Mouse (Mus musculus): ENCODE measurements around the gene Gm20388. TPM values are rescaled to one million over a fixed set of nuclear protein-coding genes. Genes with fewer than 3 reads are reported as not detected.
"Not testable (repeated sequence)": the region's sequence is repeated elsewhere in the genome, so short reads cannot be mapped to it uniquely, and the experiment has no call there.

Gene Gm20388
- polyA plus RNA-seq, 1 experiment from 2014 or later = 4.4 TPM

- no peak overlapping the region for H3K4me3 ChIP-seq (replicated peaks)
- H3K4me1 ChIP-seq (replicated peaks) = peaks cover 28% of the 10 kb centered on the region
- no peak overlapping the region for H3K9ac ChIP-seq (replicated peaks)
- no peak for ATAC-seq
- 87% methylated on average over 9 of the region's 9 CpGs for WGBS
- H3K27ac ChIP-seq = no peak overlapping the region
- no peaks in the 10 kb centered on the region for H3K27me3 ChIP-seq
- H3K4me2 ChIP-seq (replicated peaks) = no peak overlapping the region
- H3K9me3 ChIP-seq = no peaks in the 10 kb centered on the region
- H3K36me3 ChIP-seq = peaks cover 50% of the 10 kb centered on the region
Measured at GRCm38 (mm10) chr8:121593983-121594382, 1683.3 kb downstream of the Gm20388 start.

GRCm38 (mm10) chr8:121597492-121597891 lies 1686.9 kb downstream of the Gm20388 start:
- not testable (repeated sequence) for H3K27me3 ChIP-seq; H3K27ac ChIP-seq; H3K9ac ChIP-seq (replicated peaks); H3K4me2 ChIP-seq (replicated peaks); ATAC-seq; H3K9me3 ChIP-seq; H3K4me3 ChIP-seq (replicated peaks); H3K4me1 ChIP-seq (replicated peaks)
- WGBS = 80% methylated on average over 2 of the region's 2 CpGs
- peaks cover 83% of the 10 kb centered on the region for H3K36me3 ChIP-seq

- Histone ChIP-seq H3K9me3 (no peaks in the 10 kb centered on the region), H3K27ac (no peak overlapping the region), H3K4me3 (replicated peaks) (no peak overlapping the region), H3K4me2 (replicated peaks) (no peak overlapping the region), H3K36me3 (peaks cover 90% of the 10 kb centered on the region), H3K4me1 (replicated peaks) (0 out of 2 replicates have a peak, but pooled peaks cover 3% of the 10 kb centered on the region), H3K27me3 (no peaks in the 10 kb centered on the region), H3K9ac (replicated peaks) (no peak overlapping the region)
- no peak for ATAC-seq
- WGBS = 93% methylated on average over 7 of the region's 7 CpGs
Measured at GRCm38 (mm10) chr8:121598190-121598589, 1687.5 kb downstream of the Gm20388 start.

GRCm38 (mm10) chr8:121598892-121599291 lies 1688.3 kb downstream of the Gm20388 start:
- Histone ChIP-seq H3K4me2 (replicated peaks) (no peak overlapping the region), H3K4me1 (replicated peaks) (no peaks in the 10 kb centered on the region), H3K27ac (no peak overlapping the region), H3K9me3 (no peaks in the 10 kb centered on the region), H3K36me3 (peaks cover 87% of the 10 kb centered on the region), H3K9ac (replicated peaks) (no peak overlapping the region), H3K4me3 (replicated peaks) (no peak overlapping the region), H3K27me3 (no peaks in the 10 kb centered on the region)
- WGBS = 43% methylated on average over 7 of the region's 7 CpGs
- ATAC-seq = peak; percentile 82

- no peak for ATAC-seq
- Histone ChIP-seq H3K9ac (replicated peaks) (no peak overlapping the region), H3K36me3 (peaks cover 87% of the 10 kb centered on the region), H3K9me3 (no peaks in the 10 kb centered on the region), H3K4me2 (replicated peaks) (no peak overlapping the region), H3K4me1 (replicated peaks) (no peaks in the 10 kb centered on the region), H3K27me3 (no peaks in the 10 kb centered on the region), H3K27ac (no peak overlapping the region), H3K4me3 (replicated peaks) (no peak overlapping the region)
- WGBS = 94% methylated on average over 14 of the region's 14 CpGs
Measured at GRCm38 (mm10) chr8:121599842-121600241, 1689.2 kb downstream of the Gm20388 start.

GRCm38 (mm10) chr8:121602411-121602810 lies 1691.8 kb downstream of the Gm20388 start:
- no peak overlapping the region for H3K4me2 ChIP-seq (replicated peaks)
- H3K36me3 ChIP-seq = peaks cover 91% of the 10 kb centered on the region
- H3K27me3 ChIP-seq = no peaks in the 10 kb centered on the region
- H3K9ac ChIP-seq (replicated peaks) = no peak overlapping the region
- ATAC-seq = no peak
- H3K27ac ChIP-seq = no peak overlapping the region; the same call in 1 of the 2 replicates
- no peak overlapping the region for H3K4me3 ChIP-seq (replicated peaks)
- 94% methylated on average over 12 of the region's 12 CpGs for WGBS
- H3K4me1 ChIP-seq (replicated peaks) = no peaks in the 10 kb centered on the region
- H3K9me3 ChIP-seq = no peaks in the 10 kb centered on the region

- peak; percentile 34; the same call in 1 of the 2 replicates for ATAC-seq
- Histone ChIP-seq H3K4me3 (replicated peaks) (no peak overlapping the region), H3K9me3 (no peaks in the 10 kb centered on the region), H3K36me3 (peaks cover 91% of the 10 kb centered on the region), H3K27ac (no peak overlapping the region; the same call in 1 of the 2 replicates), H3K9ac (replicated peaks) (no peak overlapping the region), H3K4me2 (replicated peaks) (no peak overlapping the region), H3K4me1 (replicated peaks) (no peaks in the 10 kb centered on the region), H3K27me3 (no peaks in the 10 kb centered on the region)
- WGBS = 27% methylated on average over 3 of the region's 3 CpGs
Measured at GRCm38 (mm10) chr8:121602860-121603259, 1692.2 kb downstream of the Gm20388 start.

- H3K4me3 ChIP-seq (replicated peaks) = no peak overlapping the region
- no peaks in the 10 kb centered on the region for H3K4me1 ChIP-seq (replicated peaks)
- WGBS = 96% methylated on average over 12 of the region's 12 CpGs
- H3K9ac ChIP-seq (replicated peaks) = no peak overlapping the region
- H3K4me2 ChIP-seq (replicated peaks) = no peak overlapping the region
- no peaks in the 10 kb centered on the region for H3K9me3 ChIP-seq
- H3K27me3 ChIP-seq = no peaks in the 10 kb centered on the region
- ATAC-seq = no peak
- H3K36me3 ChIP-seq = peaks cover 95% of the 10 kb centered on the region
- H3K27ac ChIP-seq = no peak overlapping the region
Measured at GRCm38 (mm10) chr8:121603801-121604200, 1693.2 kb downstream of the Gm20388 start.

GRCm38 (mm10) chr8:121607661-121608060 lies 1697.0 kb downstream of the Gm20388 start:
- H3K27me3 ChIP-seq = no peaks in the 10 kb centered on the region
- H3K27ac ChIP-seq = no peak overlapping the region
- H3K36me3 ChIP-seq = peaks cover 83% of the 10 kb centered on the region
- ATAC-seq = no peak
- H3K4me3 ChIP-seq (replicated peaks) = no peak overlapping the region
- no peak overlapping the region for H3K4me2 ChIP-seq (replicated peaks)
- 97% methylated on average over 5 of the region's 5 CpGs for WGBS
- no peaks in the 10 kb centered on the region for H3K9me3 ChIP-seq
- H3K9ac ChIP-seq (replicated peaks) = no peak overlapping the region
- H3K4me1 ChIP-seq (replicated peaks) = no peaks in the 10 kb centered on the region

- Histone ChIP-seq H3K4me1 (replicated peaks) (peaks cover 3% of the 10 kb centered on the region; the same call in 1 of the 2 replicates), H3K27ac (no peak overlapping the region), H3K27me3 (no peaks in the 10 kb centered on the region), H3K4me2 (replicated peaks) (no peak overlapping the region), H3K9ac (replicated peaks) (no peak overlapping the region), H3K36me3 (peaks cover 69% of the 10 kb centered on the region), H3K4me3 (replicated peaks) (no peak overlapping the region), H3K9me3 (no peaks in the 10 kb centered on the region)
- whole genome bisulfite sequencing = 93% methylated on average over 15 of the region's 15 CpGs
- ATAC-seq = no peak
Measured at GRCm38 (mm10) chr8:121609251-121609650, 1698.6 kb downstream of the Gm20388 start.

GRCm38 (mm10) chr8:121609916-121610315 lies 1699.3 kb downstream of the Gm20388 start:
- peaks cover 3% of the 10 kb centered on the region; the same call in 1 of the 2 replicates for H3K4me1 ChIP-seq (replicated peaks)
- H3K36me3 ChIP-seq = peaks cover 63% of the 10 kb centered on the region
- H3K9me3 ChIP-seq = no peaks in the 10 kb centered on the region
- H3K4me2 ChIP-seq (replicated peaks) = no peak overlapping the region
- ATAC-seq = no peak
- no peaks in the 10 kb centered on the region for H3K27me3 ChIP-seq
- no peak overlapping the region for H3K27ac ChIP-seq
- no peak overlapping the region for H3K4me3 ChIP-seq (replicated peaks)
- no peak overlapping the region for H3K9ac ChIP-seq (replicated peaks)
- whole genome bisulfite sequencing = 94% methylated on average over 11 of the region's 11 CpGs

GRCm38 (mm10) chr8:121613419-121613818 lies 1702.8 kb downstream of the Gm20388 start:
- Histone ChIP-seq H3K27ac (no peak overlapping the region; the same call in 1 of the 2 replicates), H3K27me3 (no peaks in the 10 kb centered on the region), H3K9ac (replicated peaks) (no peak overlapping the region), H3K36me3 (peaks cover 59% of the 10 kb centered on the region), H3K4me1 (replicated peaks) (peaks cover 3% of the 10 kb centered on the region; the same call in 1 of the 2 replicates), H3K9me3 (no peaks in the 10 kb centered on the region), H3K4me2 (replicated peaks) (no peak overlapping the region), H3K4me3 (replicated peaks) (no peak overlapping the region)
- no peak for ATAC-seq

- 77% methylated on average over 7 of the region's 7 CpGs for WGBS
- peaks cover 35% of the 10 kb centered on the region for H3K4me1 ChIP-seq (replicated peaks)
Measured at GRCm38 (mm10) chr8:121619401-121619995, 1708.9 kb downstream of the Gm20388 start.

More at GRCm38 (mm10) chr8:121619401-121619995, 1708.9 kb downstream of the Gm20388 start:
- Histone ChIP-seq H3K9me3 (no peaks in the 10 kb centered on the region), H3K4me3 (replicated peaks) (no peak overlapping the region), H3K27ac (0 out of 2 replicates have a peak overlapping the region, but pooled peaks have one; percentile 15), H3K4me2 (replicated peaks) (no peak overlapping the region), H3K36me3 (peaks cover 34% of the 10 kb centered on the region), H3K9ac (replicated peaks) (0 out of 2 replicates have a peak overlapping the region, but pooled peaks have one; percentile 3), H3K27me3 (no peaks in the 10 kb centered on the region)
- ATAC-seq = no peak

Data from midbrain, embryonic 13.5 days (tissue).